Mouse (Mus musculus) heart, adult 11 months (tissue): ENCODE measurements around the gene Fryl.

Experiments
- DNase-seq: peaks from one replicate; pipeline ENCODE4 v3.0.0; 2022

The Fryl gene

DNA sequence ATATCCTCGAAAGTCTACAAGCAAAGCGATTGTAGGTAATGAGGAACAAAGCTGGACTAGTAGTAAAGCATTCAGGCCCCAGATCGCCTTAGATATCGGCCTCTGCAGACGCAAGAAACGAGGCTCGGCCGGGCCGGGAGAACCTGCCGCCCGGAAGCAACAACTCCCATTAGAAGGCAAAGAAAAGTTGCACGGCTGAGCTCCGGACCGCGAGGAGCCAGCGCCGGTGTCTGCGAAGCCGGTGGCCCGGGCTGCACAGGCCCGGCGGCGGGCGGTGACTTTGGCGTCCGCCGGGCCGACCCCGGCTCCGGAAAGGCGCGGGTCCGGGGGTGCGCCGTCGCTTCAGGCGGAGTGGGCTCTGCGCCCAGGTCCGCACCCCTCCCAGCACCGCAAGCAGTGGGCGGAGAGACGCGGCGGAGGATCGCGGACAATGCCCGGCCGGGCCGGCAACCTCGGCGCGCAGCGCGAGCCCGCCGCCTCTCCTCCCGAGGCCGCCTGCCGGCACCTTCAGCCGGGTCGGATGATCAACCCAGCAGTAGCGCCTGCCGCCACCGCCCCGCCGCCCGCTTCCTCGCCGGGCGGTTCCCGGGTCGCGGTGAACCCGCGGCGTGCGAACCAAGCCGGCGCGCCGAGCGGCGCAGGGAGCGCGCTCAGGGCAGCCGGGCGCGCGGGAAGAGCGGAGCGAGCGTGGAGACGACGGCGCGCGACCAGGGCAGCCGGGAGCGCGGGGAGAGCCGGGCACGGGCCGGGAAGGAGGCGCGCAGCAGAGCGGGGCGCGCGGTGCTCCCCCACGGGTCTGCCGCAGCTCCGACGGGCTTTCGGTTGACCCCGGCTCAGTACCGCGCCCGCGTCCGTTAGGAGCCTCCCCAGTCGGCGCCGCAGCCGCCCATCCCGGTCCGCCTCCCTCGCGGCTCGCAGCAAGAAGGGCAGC is 833 bp downstream of the Fryl start:
- DNase-seq, result peak; percentile 97

DNA sequence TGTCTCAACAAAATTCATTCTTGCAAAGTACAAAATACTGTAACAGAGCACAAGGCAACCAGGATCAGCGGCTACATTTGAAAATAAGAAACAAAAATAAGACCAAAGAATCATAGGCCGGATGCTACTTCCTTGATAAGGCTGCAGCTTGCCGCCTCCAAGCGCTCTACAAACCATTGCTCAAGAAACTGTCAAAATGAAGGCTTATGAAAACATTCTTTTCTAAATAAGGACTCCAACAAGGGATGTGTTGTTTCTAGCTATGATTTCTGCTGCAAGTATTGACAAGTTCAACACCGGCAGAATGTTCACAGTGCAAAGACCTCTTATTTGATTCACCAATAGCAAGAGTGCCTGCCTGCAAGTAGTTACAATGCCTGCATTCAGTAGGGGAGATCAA is 1.8 kb downstream of the Fryl start:
- no peak for DNase-seq

DNA sequence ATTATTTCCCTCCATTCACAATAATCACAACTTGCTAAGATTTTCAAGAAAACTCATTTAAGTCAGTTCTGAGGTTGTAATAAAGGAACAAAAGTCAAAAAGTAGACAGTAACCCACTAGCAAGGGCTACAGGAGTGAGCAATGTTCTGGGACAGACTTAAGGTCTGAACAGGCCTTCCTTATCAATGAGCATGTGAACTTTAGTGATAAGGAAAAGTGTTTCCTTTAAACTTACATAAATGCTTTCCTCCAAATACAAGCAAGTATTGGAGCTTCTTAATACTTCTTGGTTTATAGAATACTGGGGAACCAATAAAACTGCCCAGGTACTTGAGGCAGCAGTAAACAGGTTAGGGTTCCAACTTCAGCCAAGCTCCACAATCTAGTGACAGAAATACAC is 3.7 kb downstream of the Fryl start:
- DNase-seq, result no peak

DNA sequence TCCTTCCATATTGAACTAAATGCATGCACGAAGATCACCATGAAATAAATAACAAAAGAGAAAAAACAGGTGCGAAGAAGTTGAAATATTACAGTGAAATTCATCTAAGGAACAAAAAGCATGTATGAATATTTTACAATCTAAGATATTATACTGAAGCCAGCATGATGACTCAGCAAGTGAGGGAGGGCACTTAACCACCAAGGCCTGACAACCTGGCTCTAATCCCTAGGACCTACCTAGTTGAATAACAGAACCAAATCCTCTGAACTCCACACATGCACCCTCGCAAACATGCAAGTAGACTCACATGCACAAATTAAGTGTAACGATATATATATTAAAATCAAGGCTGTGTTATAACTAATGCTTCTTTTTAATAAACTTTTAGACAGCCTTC is 7.1 kb downstream of the Fryl start:
- DNase-seq, result no peak

DNA sequence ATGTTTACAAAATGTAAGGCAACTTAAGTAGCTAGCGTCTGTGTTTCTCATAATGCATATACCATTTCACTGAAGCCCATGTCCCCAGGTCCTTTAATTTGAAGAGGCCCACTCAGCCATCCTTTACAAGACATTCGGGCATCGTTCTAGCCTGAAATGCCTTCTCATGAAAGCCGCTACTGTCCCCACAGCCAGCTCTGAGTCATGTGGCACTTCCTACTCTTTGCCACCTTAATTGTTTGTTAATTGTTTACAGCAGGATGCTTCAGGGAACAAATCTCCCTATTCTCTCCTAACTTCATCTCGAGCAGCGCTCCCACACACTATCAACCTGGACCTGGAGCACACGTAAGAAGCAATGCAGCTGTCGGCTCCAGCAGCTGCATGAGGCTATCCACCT is 8.2 kb downstream of the Fryl start:
- no peak for DNase-seq

DNA sequence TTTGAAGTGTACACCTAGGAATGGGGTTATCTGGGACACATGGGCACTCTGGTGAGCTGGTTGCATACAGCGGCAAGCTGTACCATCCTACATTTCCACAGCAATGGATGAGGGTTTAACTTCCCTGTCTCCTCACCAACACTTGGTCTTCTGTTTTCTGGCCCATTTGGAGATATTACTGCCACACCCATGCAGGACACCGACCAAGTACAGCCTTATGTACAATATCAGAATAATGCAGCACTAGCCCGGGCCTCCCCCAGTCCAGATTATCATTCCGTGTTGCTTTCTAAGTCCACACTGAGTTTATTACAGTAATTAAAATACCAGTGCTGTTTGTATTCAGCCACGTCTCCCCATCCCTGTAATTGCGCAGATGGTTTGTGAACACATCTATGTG is 10.0 kb downstream of the Fryl start:
- DNase-seq, result no peak

DNA sequence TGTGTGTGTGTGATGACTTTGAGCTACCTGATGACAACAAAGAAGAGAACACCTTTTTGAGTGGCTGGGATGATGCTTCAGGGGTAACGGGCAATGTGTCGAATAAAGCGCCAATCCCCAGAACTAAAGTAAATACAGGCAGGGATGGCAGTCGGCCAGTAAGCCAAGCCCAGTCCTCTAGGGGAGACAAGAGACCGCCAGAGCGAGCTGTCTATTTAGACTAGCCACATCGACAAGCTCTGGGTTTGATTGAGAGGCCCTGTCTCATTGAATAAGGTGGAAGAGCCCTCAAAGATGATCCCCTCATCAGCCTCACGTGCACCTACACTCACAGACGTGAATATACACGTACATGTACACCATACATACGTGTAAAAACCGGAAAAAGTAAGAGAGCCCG is 12.0 kb downstream of the Fryl start:
- DNase-seq, result peak; percentile 92

DNA sequence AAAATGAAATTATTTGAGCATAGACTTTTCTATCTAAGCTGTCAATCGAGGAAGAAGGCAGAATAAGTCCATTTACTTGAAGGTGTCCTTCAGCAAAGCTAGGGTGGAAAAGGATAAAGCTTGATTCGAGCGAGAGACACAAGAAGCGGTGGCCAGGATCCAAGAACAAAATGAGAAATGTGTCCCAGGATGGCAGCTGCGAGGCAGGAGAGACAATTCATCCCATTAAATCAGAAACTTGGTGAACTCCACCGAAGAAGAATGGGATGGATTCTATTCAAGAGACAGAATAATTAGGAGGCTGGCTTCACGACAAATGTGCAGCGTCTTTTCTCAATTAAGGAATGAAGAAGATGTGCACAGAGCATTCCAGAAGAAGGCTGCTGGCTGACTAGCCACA is 14.5 kb downstream of the Fryl start:
- no peak for DNase-seq

DNA sequence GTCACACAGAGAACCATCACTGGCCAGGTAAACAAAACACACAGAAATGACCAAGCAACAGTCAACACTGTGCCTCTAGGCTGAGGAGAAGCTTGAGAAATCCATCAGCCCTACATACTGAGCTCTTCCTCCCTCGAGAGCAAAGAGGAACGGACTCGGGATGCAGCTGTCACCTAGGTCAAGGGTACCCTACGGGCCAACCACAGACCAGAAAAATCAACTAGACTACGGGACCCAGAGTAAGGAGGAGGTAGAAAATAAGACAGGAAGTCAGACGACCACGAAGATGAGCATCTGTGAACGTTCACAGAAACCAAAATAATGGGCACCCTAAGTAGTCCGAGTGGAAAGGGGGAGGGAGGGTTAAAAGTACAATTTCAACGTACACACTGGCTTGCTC is 15.1 kb downstream of the Fryl start:
- no peak for DNase-seq

DNA sequence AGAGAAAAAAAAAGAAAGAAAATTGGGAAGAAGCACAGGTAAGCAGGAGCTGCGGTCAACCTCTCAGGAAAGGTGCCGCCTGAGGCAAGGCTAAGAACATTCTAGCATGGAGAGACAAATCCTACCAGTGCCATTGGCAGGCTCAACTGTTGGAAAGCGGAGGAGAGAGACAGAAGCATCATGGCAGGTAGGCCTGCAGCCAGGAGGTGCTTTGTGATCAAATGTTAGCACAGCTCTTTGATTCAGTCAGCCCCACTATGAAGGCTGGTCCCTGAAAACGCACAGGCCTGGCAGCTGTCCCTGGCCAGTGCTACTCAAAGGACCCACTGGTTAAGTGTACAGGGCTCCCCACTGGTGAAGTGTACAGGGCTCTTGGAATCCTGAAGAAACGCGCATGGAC is 16.0 kb downstream of the Fryl start:
- no peak for DNase-seq

DNA sequence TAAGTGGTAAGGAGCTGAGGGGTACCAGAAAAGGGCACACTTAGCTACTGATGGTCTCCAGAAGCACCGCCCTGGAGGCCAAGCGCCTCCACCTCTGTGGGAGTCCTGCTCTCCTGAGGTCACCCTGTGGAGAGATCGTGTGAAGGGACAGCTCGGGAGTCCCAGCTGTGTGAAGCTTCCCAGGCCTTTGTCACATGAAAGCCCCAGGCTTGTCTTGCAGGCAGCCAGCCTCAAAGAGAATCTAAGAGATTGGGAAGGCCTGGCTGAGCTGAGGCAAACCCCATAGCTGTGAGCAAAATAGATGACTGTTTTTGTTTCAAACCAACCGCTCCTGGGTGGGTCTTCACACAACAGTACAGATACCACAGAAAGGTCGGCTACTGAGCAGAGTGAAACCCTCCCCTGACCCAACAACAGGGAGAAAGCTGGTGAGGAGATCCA is 19.5 kb downstream of the Fryl start:
- DNase-seq, result no peak

DNA sequence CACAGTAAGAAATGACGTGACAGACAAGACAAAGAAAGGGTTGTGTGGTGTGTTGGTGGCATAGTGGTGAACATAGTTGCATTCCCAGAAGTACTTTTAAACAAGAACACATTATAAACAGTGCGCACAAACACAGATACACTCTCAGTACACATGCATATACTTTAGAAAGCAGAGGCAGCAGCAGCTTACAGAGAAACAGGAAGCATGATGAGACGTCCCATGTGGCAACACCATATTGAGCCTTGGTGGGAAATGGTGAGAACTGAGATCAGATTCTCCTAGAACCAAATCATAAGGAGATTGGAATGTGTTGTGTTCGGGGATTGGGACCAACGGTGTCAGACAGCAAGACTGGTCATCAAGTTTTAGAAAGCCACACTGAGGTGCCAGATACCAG is 21.2 kb downstream of the Fryl start:
- DNase-seq, result no peak

DNA sequence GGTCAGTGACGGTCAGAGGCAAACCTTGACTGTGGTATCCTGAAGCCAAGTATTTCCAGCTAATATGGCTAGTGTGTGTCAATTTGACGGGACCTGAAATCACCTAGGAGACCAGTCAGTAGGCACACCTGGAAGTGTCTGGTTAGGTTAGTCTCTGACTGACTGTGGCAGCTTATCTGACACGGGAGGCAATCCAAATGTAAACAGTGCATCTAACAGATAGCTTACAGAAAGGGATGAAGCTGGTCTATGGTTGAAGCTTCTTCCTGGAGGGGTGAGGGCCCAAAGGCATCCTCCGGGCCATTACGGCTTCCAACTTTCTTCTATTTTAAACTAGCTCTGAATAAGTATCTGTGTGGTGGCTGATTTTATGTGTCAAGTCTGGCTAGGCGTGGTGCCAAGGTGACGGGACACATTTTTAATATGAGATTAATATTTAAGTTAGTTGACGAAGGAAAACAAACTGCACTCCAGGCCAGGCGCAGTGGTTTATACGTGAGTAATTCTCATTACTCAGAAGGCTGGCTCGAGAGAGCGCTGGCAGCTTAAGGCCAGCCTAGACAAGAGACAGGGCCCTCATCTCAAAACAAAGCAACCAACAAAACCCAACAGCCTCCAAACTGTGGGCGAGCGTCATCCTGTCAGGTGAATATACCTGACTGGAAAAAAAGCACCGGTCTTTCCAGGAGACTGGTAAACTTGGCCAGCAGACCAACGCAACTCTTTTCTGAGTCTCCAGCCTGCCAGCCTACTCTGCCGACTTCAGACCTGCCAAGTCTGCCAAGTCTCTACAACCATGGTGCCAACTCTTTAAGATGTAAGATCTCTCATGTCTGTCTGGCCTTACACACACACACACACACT is 23.2 kb downstream of the Fryl start:
- DNase-seq, result no peak

DNA sequence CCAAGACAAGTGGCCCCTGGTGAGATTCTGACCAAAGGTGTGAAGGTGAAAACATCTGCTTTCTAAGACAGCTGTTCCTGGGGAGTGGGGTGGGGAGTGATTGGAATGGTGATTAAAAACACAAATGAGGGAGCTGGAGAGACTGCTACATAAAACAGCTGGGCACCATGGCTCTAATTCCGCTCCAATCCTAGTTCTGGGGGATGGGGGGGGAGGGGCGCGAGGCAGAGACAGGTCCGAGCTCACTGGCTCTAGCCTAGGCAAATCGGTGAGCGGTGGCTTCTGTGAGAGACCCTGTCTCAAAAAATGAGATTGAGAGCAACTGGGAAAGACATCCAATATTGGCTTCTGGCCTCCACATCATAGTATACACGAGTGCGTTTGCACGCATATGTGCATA is 24.2 kb downstream of the Fryl start:
- no peak for DNase-seq

DNA sequence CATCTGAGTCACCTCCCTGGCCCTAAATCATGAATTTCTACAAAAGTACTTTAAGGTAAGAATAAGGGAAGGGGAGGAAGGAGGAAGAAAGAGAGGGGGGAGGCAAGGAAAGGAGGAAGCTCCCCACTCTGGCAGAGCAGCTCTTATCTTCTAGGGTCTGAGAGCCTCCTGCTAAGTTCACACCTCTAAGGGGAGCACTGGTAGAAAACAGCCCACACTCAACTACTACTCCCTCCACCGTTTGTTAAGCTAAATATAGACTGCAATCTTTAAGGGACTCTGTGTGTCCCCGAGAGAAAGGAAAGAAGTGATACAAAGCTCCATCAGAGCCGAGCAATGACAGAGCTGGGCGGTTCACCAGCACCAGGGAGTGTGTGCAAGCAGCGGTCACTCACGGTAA is 24.6 kb downstream of the Fryl start:
- no peak for DNase-seq

DNA sequence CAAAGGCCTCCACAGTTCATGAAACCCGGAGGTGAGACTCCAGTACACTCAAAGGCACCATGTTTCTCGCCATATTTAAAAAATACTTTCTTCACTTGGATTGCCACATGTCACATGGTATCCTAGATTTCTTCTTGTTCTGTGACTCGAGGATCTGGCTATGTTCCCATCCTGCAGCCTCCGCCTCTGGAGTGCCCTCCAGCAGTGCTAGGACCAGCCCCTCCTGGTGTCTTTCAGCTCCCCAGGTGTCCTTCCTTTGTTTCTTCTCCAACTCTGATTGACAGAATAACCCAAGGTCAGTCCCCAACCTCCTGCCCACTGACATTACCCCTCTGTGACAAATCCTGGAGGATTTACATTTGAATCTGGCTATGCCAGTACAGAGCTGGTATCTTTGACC is 26.2 kb downstream of the Fryl start:
- no peak for DNase-seq

DNA sequence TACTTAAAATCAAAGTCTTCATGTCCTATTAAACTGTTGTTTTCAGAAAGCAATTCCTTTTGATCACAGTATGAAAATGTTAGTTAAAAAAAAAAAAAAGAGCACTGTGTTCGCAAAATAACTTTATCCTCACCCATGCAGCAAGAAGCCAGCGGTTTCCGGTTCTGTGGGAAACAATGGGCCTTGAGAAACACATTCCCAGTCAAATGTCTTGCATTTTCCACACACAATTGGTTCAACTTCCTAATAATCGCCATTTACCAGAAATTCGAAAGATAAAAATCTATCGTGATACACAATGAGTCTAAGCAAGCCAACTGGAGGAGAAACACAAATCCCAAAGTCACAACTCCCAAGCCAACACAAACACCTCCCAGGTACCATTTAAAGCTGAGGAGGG is 27.0 kb downstream of the Fryl start:
- DNase-seq, result peak; percentile 97

DNA sequence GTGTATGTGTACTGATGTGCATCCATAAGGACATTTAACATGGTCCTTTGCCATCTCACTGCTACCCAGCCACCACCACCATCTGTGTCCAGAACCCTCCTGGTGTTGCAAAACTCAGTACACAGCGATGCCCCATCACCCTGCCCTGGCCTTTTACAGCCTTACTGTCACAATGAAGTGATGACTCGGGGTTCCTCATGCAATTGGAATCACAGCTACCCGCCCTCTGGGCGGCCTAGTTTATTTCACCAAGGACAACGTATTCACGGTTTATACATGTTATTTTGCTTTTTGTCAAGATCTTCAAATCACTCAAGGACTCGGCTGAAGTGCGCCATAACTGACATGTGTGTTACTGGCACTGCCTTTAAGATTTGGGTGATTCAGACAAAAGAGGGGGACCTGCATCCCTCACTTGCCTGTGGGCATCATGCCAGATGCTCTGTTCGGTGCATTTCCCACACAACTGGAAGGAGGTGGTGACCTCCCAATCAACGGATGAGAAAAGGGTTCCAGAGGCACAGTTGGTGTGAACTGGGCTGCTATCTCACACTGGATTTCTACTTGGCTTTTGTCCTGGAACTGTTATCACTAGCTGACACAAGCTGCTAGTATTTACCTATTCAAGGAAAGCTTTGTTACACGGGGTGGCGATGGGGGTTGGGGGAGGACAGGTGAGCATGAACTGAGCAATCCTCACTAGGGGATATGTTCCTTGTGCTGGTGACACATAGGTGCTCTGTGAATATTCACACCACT is 27.9 kb downstream of the Fryl start:
- peak; percentile 89 for DNase-seq

DNA sequence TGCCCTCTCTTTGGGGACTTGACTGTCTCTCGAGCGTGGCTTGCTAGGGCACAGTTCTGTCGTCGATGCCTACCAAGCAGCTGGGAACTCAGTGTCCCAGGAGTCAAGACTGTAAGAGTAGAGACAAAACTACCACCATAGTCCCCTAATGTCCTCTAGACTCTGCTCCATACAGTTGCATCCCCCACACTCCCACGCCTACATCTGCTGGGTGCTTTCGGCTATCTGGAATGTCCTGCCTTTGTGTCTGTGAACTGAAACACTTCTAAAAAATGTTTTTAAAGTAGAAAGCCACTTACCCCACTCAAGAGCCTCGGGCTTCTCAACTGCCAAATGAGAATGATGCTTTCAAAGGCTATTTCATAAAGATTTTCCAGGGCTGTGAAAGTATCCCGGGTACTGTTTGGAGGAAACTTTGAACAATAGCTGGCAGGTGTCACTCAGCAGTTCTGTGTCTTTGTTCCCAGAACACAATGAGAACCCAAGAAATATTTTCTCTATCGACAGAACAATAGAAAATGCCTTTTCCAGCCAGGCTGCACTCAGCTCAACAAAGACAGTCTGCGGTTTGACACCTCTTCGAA is 28.8 kb downstream of the Fryl start:
- peak; percentile 95 for DNase-seq

DNA sequence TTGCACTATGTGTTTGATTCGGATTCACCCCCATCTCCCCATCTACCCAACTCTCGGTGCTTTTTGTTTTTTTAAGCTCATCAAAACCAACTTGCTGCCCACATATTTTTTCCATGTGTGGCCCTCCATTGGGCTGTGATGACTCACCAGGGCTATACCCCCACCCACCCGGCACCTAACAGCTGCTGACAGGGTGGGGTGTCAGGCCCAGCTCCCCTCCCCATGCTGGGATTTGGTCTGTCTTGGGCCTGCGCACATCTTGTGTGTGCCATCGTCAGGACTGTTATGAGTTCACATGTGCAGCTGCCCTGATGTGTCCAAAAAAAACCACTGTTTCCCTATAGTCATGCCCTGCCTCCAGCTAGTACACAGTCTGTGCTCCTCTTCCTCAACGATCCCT is 33.4 kb downstream of the Fryl start:
- peak; percentile 85 for DNase-seq

DNA sequence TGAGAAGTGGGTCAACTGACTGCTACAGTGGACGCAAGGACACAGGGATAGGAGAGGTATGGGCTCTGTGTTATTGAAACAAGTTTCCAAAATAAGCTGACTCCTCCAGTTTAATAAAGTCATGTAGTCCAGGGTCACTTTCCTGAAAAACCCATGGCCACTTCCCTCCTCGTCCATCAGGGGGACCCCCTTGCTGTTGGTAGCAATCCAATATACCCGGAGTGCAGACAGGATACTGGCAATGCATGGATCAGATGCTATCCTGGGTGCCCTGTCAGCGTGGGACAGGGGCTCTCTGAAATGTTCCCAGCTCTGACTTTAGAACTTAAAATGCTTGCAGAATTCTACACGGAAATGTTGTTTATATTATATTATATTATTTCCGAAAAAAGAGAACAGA is 34.0 kb downstream of the Fryl start:
- peak; percentile 77 for DNase-seq

DNA sequence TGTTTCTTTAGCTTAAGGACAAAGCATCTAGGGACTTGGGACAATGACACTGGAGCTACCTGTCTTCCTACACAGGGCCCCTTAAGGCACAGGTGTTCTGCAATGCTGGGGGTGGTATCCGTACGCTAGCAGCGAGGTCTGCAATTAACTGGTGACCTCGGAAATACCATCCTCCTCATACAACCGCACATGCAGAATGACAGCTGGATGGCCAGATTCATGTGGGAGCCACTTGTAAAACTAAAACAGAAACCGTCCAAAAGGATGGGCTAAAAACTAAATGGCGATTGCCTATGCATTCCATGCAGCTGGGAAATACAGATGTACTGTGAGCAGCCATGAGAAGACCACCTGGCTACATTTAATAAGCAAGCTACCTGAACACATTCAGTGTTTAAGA is 34.6 kb downstream of the Fryl start:
- no peak for DNase-seq

DNA sequence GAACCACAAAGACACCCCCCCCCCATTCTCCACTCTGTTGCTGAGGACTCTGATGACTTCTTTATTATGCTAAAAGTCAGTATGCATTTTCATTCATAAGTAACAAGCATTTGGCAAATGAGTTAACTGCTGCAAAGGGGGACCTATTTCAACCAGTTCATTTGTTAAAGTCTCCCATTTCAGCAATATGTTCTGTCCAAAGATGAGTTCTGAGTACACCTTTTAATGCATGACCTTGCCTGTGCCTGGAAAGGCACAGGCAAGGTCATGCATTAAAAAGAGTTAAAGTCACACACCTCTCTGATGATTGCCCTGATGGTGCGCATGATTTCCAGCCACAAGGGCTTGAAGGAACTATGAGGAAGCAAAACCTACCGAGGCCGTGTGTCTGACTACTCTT is 36.7 kb downstream of the Fryl start:
- no peak for DNase-seq
